Mouse (Mus musculus) heart, postnatal 0 days (tissue): ENCODE measurements around the gene Mettl22. TPM values are rescaled to one million over a fixed set of nuclear protein-coding genes. Genes with fewer than 3 reads are reported as not detected.
A peak's percentile ranks its signal among the peaks of the same experiment; 100 is the strongest.

Experiments used
- ATAC-seq: fragments of 200-750 bp; cut with Nextera tagmentation; 2 replicates; pipeline ENCODE4 v1.8.0; 2017; ENCODE audit warnings: low read depth, moderate number of reproducible peaks, moderate library complexity; ENCODE audit not compliant: insufficient read depth
- DNase-seq: peaks from one replicate; pipeline ENCODE4 v3.0.0-alpha.2; 2016; ENCODE audit warnings: low spot score
- H3K27ac ChIP-seq: fragments of 300-500 bp; sonication (generic); 2 replicates; pipeline ENCODE4 v1.5.1; 2014; ENCODE audit warnings: low read depth, mild to moderate bottlenecking
- H3K27me3 ChIP-seq: fragments of 300-500 bp; sonication (generic); 2 replicates; pipeline ENCODE4 v1.6.1; 2014; ENCODE audit warnings: low read length, mixed read lengths; ENCODE audit not compliant: control insufficient read depth, insufficient read depth
- H3K36me3 ChIP-seq: fragments of 300-500 bp; sonication (generic); replicated peaks from 2 replicates; pipeline ENCODE4 v1.6.1; 2014; ENCODE audit warnings: low read length, mixed read lengths; ENCODE audit not compliant: control insufficient read depth, insufficient read depth
- H3K4me1 ChIP-seq: fragments of 300-500 bp; sonication (generic); 2 replicates; pipeline ENCODE4 v1.6.1; 2014; ENCODE audit warnings: antibody characterized with exemption; ENCODE audit not compliant: control insufficient read depth, insufficient read depth
- H3K4me2 ChIP-seq: fragments of 300-500 bp; sonication (generic); 2 replicates; pipeline ENCODE4 v1.6.1; 2014; ENCODE audit warnings: low read depth, mild to moderate bottlenecking, low read length, moderate library complexity
- H3K4me3 ChIP-seq: fragments of 300-500 bp; sonication (generic); 2 replicates; pipeline ENCODE4 v1.5.1; 2014; ENCODE audit warnings: low read depth, low read length
- H3K9ac ChIP-seq: fragments of 300-500 bp; sonication (generic); replicated peaks from 2 replicates; pipeline ENCODE4 v1.6.1; 2014; ENCODE audit warnings: low read depth, low read length, mixed read lengths
- H3K9me3 ChIP-seq: fragments of 300-500 bp; sonication (generic); replicated peaks from 2 replicates; pipeline ENCODE4 v1.6.1; 2016; ENCODE audit warnings: low read length; ENCODE audit not compliant: control insufficient read depth
- CTCF ChIP-seq: IDR thresholded peaks from 2 replicates; pipeline ENCODE4 v1.5.1; 2016; ENCODE audit warnings: antibody characterized with exemption, control low read depth, low read depth
- EP300 ChIP-seq: IDR thresholded peaks from 2 replicates; pipeline ENCODE4 v1.6.1; 2016; ENCODE audit warnings: antibody characterized with exemption, low read depth
- WGBS: fragments of 180-500 bp; shearing (Covaris S2); extraction: QIAGEN DNeasy Blood & Tissue Kit; methylation state at CpG from one replicate; pipeline ENCODE4 v1.1.7; 2014; 5-methylcytosine and 5-hydroxymethylcytosine counted together
- polyA plus RNA-seq: library from polyadenylated mRNA; unstranded; fragments of >200 nt; fragmentation: Nextera tagmentation; extraction: Ambion mirVana; gene quantifications from 2 replicates; pipeline ENCODE4 v1.2.1, GENCODE M21; 2015
- total RNA-seq: library from RNA; depleted of rRNA; stranded (reverse); fragments of >200 nt; gene quantifications from 2 replicates; pipeline ENCODE4 v1.2.3, GENCODE M21; 2014; ENCODE audit warnings: low replicate concordance; rRNA removed

Mettl22 gene
- total RNA-seq = 26.4 and 78.3 TPM in 2 replicates
- 38.7 and 43.4 TPM in 2 replicates for polyA plus RNA-seq

- ATAC-seq (peak; percentile 98), DNase-seq (peak; percentile 88)
- peak; percentile 21; the same call in 1 of the 2 replicates for TF ChIP-seq CTCF
- no peak for TF ChIP-seq EP300
- no peaks in the 10 kb centered on the region for H3K27me3 ChIP-seq
- peak within 1 kb of the TSS; percentile 78 for H3K27ac ChIP-seq
- peak within 1 kb of the TSS; percentile 64 for H3K4me3 ChIP-seq
- H3K9me3 ChIP-seq = no peaks in the 10 kb centered on the region
- no peaks in the 10 kb centered on the region for H3K36me3 ChIP-seq
- under 1% methylated on average over 48 of the region's 48 CpGs for WGBS
- 0 out of 2 replicates have a peak, but pooled peaks cover 7% of the 10 kb centered on the region for H3K4me1 ChIP-seq
- peak within 1 kb of the TSS; percentile 65 for H3K9ac ChIP-seq
- H3K4me2 ChIP-seq = peak within 1 kb of the TSS; percentile 83
Observed at GRCm38 (mm10) chr16:8470603-8471481, at the start of gene Mettl22. Mettl22 (plus strand) TSS chr16:8470788.

- no peak for DNase-seq
- H3K9ac ChIP-seq = no peak overlapping the region
- TF ChIP-seq EP300 = no peak
- TF ChIP-seq CTCF = no peak
- 77% methylated on average over 4 of the region's 4 CpGs for whole genome bisulfite sequencing
- H3K36me3 ChIP-seq = no peaks in the 10 kb centered on the region
- H3K4me2 ChIP-seq = no peak overlapping the region
- no peak for ATAC-seq
- H3K27me3 ChIP-seq = peaks cover 34% of the 10 kb centered on the region
- no peaks in the 10 kb centered on the region for H3K9me3 ChIP-seq
- H3K27ac ChIP-seq = no peak overlapping the region
- H3K4me3 ChIP-seq = no peak overlapping the region
- no peaks in the 10 kb centered on the region for H3K4me1 ChIP-seq
Observed at GRCm38 (mm10) chr16:8420842-8421241, 49.7 kb upstream of the Mettl22 start.

GRCm38 (mm10) chr16:8423626-8424114 is 46.9 kb upstream of the Mettl22 start:
- Histone ChIP-seq H3K9me3 (no peaks in the 10 kb centered on the region), H3K4me3 (no peak overlapping the region), H3K27ac (no peak overlapping the region), H3K9ac (no peak overlapping the region), H3K4me1 (no peaks in the 10 kb centered on the region), H3K4me2 (no peak overlapping the region), H3K36me3 (no peaks in the 10 kb centered on the region), H3K27me3 (peaks cover 41% of the 10 kb centered on the region)
- 38% methylated on average over 7 of the region's 7 CpGs for WGBS
- no peak for TF ChIP-seq CTCF
- no peak for TF ChIP-seq EP300
- ATAC-seq (no peak), DNase-seq (no peak)

GRCm38 (mm10) chr16:8424161-8424970 is 46.2 kb upstream of the Mettl22 start:
- WGBS = 5% methylated on average over 43 of the region's 43 CpGs
- no peaks in the 10 kb centered on the region for H3K9me3 ChIP-seq
- H3K4me3 ChIP-seq = peak overlapping the region; percentile 30
- H3K27me3 ChIP-seq = peaks cover 41% of the 10 kb centered on the region
- ATAC-seq = no peak
- no peak for TF ChIP-seq EP300
- H3K27ac ChIP-seq = no peak overlapping the region
- no peak overlapping the region for H3K9ac ChIP-seq
- DNase-seq = no peak
- no peaks in the 10 kb centered on the region for H3K4me1 ChIP-seq
- H3K36me3 ChIP-seq = no peaks in the 10 kb centered on the region
- H3K4me2 ChIP-seq = peak overlapping the region; percentile 46

- H3K27me3 ChIP-seq = peaks cover 41% of the 10 kb centered on the region
- peak within 1 kb of the TSS; percentile 30 for H3K4me3 ChIP-seq
- DNase-seq (no peak), ATAC-seq (no peak)
- no peaks in the 10 kb centered on the region for H3K36me3 ChIP-seq
- H3K9me3 ChIP-seq = no peaks in the 10 kb centered on the region
- WGBS = 2% methylated on average over 16 of the region's 16 CpGs
- TF ChIP-seq CTCF = no peak
- no peak within 1 kb of the TSS for H3K27ac ChIP-seq
- H3K9ac ChIP-seq = no peak within 1 kb of the TSS
- no peaks in the 10 kb centered on the region for H3K4me1 ChIP-seq
- H3K4me2 ChIP-seq = peak within 1 kb of the TSS; percentile 46
Observed at GRCm38 (mm10) chr16:8424971-8425330, 45.6 kb upstream of the Mettl22 start, which contains the start of gene Tmem114. Tmem114 (minus strand) TSS chr16:8425136.
